Mouse (Mus musculus) c-Kit-negative CD71-positive TER-119-positive erythroid progenitor cells, embryonic 14.5 days (primary cell): ENCODE data around the gene Gm45213.

Experiments
- DNase-seq: peaks from one replicate; pipeline ENCODE4 v3.0.0-alpha.2; 2013; ENCODE audit warnings: low read depth, low spot score

Gene Gm45213

DNA sequence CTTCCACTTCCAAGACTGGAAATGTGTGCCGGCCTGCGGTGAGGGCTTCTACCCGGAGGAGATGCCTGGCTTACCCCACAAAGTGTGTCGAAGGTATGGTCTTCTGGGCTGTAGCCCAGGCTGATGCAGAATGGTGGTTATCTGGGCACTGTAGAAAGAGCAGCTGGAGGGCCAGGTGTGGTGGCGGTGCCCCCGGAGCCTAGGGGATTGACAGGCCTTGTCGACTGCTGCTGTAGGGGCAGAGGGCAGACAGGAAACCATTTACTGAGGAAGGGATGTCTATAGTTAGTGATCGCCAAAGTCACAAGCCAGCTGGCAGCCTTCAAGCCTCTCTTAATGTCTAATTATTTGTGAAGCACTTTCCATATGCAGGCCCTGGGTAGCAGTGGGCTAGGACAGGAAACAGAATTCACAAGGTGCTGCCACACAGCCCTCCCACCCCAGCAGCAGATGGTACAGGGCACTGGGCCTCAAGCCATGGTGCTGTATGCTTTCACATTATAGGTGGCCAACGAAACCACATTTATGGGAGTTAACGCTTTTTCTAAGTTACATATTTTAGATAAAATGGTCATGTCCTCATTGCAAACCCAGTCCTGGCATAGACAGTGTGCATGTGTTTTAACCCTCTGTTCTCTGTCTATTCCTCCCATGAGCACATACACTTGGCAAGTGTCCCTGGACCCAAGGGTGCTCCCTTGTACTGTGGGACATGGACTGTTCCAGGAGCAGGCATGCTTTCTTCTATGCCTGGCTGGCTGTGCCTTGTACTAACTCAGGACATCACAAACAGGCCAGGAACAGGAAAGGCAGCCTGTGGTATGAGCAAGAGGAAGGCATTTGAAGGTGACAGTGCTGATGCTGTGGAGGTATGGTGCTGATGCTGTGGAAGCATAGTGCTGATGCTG lies at the start of gene Gm45213:
Gene Gm45213, plus strand, starts transcription at position 51 of the 908 bp plus-strand sequence.
- no peak for DNase-seq

DNA sequence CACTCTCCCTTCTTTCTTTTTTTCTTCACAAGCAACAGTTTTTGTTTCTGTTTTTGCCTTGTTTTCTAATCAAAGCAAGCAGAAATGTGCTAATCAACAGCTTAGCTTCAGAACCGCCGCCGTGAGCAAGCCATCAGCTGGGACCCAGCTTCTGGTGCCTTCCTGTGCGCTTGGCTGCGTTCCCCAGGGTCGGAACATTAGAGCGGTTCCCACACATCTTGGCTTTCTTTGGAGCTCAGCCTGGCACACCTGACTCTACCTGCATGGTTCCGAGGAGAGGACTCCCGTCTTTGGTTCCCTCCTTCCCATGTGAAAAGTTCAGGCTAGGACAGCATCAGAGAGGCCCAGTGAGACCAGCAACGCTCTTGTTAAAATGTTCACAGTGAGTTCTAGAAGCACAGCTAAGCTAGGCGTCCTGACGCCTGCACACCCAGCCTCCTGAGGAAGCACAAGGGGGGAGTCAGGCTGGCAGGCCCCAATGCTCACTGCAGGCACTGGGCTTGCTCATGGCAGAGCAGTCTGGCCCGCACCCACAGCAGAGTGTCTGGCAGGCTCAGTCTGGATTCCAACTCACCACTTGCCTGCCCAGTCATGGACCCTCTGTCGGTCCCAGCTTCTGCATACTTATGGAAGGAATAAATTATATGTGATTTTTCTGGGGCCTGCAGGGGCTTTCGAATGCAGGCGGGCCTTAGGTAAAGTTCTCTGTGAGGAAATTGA lies 42.2 kb upstream of the Gm45213 start:
- DNase-seq: no peak

DNA sequence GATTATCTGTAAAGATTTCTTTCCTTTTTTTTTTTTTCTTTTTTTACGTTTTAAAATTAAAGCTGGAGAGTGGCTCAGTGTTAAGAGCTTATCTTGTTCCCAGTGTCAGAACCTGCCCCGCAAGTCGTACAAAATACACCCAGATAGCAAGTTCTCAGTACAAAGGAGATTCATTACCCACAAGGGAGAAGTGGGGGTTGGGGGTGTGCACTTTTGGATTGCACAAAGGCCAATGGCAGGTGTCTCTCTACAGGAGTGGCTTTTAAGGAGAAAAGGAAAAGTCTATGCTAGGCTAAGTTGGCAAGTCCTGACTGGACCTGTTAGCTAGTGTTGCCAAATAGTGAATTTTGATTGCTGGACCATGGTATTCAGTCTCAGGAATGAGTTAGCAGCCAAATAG lies 41.6 kb upstream of the Gm45213 start:
- no peak for DNase-seq

DNA sequence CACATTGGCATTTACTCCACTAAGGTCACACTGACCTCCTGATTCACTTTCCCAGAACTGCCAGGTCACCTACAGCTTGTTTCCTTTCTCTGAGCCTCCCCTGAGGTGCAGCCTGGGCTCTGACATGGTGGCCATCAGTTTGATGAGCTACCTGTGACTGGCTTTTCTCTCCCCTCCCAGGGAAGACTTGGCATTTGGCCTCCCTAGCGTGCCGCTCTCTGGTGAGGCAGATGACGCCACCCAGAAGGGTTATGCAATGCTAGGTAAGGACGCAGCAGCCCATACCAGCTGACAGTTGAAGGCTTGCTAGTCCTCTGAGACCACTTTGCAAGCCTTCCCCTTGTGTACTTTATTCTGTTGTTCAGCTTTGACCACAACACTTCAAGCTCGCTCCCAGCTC lies 40.0 kb upstream of the Gm45213 start:
- no peak for DNase-seq

DNA sequence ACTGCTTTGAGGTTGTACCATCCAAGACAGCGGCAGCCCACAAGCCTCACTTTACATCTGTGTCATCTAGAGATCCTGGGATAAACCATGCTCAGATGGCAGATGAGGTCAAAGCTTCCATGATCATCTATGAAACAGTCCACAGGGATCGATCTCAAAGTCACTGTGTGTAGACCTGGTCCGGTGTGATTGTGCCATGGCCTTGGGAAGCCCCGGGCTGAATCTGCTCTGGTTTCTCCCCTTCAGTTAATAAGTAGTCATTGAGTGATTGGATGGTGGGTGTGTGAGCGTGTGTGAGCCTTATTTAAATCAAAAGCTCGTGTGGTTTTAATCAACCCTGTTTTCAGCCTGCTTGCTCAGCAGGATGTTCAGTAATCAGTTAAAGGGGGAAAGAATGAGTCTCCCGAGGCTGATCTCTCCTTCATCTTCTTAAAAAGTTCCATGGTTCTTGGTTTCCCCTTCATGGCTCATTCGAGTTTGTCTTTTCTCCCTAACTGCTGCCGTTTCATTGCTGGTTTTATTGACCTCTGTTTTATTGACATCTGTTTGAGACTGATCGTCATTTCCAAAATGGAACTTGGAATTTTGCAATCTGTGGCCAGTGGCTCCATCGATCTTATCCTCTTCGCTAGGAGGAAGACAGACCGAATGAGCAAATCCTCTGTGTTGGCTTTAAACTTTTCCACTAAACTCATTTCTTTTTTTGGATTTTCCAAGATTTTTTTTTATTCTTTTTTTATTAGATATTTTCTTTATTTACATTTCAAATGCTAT lies 39.4 kb upstream of the Gm45213 start:
- no peak for DNase-seq

DNA sequence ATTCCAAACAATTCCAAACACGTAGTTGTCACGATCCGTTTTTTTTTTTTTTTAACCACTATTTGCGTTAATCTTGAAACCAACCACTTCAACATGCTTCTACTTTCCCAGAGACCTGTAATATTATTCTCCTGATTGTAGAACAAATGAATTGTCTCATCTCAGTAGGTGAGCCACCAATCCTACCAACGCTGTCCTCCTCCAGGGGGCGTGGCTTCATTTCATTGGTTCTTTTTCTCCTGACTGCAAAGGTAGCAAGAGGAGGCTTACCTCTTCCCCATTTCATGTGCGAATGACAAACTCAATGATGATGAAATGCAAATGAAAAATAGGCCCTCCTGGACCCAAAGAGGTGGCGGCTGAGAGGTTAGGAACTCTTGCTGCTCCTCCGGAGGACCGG lies 38.3 kb upstream of the Gm45213 start:
- DNase-seq: no peak

DNA sequence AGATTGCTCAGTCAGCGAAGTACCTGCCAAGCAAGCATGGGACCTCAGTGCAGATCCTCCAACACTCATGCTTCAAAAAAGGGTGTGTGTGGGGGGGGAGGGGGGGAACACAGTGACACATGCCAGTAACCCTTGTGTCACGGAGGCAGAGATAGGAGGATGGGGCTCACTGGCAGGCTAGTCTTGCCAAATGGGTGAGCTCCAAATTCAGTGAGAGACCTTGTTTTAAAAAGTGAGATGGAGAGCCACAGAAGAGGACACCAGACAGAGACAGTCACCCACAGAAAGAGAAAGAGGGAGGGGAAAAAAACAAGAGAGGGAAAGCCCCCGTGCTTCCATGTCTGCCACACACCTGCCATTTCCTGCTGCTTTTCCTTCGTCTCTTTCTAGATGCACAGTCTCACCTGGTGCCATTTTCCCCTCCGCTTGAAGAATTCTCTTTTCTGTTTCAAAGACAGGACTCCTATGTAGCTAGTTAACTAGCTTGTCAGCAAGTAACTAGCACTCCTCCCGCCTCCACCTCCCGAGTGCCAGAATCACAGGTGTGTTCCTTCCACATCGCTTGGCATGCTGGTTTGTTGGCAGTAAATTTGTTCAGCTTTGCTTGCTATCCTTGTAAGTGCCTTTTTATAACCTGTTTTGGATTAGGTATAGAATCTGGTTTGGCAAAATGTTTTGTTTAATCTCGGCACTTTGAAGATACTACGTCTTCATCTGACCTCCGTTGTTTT lies 35.1 kb upstream of the Gm45213 start:
- DNase-seq: no peak

DNA sequence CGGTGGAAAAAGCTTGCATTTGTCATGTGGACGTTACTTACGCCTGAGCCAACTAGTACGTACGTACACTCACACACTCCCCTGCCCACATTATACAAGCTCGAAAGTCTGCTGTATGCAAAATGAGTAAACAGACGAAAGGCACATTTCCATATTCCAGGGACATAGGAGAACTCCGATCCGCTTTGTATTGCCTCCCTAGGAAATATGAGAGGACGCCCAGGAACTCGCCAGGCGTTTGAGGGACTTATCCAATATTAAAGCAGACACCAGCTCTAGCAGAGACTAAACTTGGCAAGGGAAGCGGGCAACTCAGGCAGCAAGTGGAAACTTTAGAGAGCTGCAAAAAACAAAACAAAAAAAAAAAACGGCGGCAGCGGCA lies 34.5 kb upstream of the Gm45213 start:
- no peak for DNase-seq

DNA sequence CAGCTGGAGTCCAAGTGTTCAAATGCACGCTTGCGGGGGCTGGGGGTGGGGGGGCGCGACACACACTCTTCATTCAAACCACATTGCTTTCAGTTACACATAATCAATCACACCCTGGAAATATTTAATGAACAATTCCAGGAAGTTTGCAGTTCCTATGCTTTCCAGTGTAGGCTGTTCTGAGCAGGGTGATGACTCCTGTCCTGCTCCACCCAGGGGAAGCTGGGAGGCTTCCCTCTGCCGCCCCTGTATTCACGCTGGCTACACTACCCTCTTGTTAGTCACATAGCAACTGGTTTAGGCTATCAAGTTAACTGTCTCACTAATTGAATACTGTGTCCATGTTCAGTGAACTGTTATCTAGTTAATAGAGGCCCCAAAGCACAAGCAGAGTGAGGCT lies 32.9 kb upstream of the Gm45213 start:
- DNase-seq: no peak

DNA sequence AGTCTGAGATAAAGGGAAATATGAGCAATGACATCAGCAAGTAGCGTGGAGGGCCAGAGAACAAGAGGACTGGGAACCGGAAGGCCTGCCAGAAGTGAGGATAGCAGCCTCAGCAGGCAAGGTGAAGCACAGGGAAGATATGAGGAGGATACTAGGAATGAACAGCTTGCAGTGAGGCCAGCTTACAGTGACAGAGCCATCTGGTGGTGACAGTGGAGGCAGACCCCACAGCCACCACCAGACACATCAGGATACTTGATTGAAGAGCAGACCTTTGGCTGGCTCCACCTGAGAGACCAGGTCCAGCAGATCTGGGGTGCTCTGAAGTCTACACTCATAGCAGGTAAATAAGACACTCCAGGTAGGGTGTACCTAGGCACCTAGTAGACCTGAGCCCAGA lies 15.7 kb upstream of the Gm45213 start:
- DNase-seq: no peak

DNA sequence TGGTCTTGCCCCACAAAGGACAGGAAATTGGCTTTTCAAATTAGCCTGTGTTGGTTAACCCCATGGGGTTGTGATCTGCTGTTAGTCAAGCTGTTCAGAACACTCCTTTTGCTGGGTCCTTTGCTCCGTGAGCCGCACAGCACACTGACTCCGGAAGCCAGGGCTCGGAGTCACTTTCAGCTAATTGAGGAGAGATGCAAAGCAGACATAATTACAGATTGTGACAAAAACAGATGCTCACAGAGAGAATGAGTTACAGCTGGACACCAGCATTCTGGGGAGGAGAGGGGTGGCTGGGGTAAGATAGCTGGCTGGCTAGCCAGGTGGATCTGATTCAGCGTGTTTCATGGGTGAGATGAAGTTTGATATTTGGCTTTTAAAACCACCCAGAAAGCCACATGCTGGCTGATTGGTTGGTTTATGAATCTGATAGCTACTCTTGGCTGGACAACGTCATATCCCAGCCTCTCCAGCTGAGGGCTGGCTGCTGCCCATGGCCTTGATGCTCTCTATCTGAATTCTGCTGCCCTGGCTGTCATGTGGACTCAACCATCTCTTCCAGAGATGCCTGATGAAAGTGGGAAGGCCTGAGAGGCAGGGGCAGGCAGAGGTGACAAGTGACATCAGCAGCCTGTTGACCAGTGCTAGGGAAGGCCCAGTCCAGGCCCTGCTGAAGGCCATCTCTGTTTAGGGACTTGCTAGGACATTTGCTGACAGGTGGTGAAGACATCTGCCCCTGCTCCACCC lies 14.5 kb upstream of the Gm45213 start:
- no peak for DNase-seq

DNA sequence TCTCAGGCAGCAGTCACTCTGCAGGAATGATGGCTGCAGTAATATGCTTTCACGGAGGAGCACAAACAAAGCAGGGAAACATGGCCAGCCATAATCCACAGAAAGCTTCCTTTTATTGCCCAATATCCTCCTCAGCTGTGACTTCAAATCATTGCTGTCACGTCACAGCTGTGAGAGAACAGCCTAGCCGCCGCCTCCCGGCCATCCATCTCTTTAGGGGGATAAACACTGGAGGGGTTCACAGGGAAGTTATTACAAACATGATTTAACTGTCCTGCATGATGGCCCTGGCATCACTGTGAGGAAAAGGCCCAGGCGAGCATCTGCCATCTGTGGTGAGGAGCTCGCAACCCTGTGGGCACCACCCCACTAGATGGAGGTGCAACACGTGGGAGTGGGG lies 6.6 kb upstream of the Gm45213 start:
- DNase-seq: no peak

DNA sequence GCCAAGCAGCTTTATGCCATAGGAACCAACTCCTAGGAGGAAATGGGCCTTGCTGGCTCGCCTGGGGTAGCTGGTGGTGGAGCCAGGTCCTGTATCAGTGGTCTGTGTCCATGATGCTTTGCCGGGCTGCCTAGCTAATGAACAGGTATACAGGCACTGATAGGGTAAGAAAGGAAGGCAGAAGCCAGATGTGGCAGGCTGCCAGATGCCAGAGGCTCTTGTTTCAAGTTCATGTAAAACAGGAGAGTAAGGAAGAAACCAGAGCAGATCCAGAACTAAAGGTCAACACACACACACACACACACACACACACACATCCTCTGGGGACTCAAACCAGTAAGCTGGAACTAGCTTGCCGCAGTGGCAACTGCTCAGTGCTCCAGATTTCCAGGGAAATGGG lies 5.1 kb upstream of the Gm45213 start:
- no peak for DNase-seq

DNA sequence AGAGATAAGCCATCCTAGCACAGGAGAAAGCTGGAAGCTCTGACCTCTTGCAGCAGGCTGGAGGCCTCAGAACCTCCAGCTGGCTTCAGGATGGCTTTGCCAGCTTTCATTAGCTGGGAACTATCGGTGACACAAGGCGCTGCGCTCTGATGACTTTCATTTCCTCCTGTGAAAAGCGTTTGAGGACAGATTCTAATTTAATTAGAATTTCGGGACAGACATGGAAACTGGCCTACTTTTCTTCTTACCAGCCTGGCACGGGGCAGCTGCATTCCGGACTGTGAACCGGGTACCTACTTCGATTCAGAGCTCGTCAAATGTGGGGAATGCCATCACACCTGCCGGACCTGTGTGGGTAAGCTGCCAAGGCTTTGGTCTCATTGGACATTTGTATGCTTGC lies 4.7 kb upstream of the Gm45213 start:
- DNase-seq: no peak

DNA sequence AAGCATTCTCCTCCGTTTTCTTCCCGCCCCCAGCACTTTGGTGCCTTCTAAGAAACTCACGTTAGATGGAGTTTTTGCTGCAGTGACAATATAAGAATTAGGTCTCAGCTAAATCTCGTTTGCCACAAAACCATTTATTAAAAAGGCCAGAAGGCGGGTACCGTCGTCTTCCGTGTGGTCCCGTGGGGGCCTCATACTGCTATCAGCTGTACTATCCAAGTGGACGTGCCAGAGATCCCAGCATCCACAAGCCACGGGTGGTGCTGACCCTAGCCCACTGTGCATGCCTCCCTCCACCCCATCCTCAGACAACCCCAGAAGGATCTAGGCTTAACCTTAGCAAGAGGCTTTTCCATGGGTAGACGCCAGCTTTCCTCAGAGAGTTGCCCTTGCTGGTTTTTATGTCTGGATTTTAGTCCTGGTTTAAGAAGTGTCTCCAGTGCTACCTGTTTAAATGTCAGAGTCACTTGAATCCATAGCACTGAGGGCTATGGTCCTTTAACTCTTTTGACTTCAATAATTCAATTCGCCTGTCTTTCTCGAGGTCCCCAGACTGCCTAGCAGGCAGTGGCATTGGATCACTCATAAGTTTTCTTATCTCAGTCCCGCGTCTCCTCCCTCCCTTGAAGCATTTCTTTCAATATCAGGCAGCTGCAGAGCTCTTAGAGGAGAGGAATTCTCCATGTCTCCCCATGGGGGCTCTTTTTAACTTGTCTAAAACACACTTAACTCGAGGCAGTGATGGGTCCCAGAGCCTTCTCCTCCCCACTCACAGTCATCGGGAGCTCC lies 3.2 kb upstream of the Gm45213 start:
- DNase-seq: no peak

DNA sequence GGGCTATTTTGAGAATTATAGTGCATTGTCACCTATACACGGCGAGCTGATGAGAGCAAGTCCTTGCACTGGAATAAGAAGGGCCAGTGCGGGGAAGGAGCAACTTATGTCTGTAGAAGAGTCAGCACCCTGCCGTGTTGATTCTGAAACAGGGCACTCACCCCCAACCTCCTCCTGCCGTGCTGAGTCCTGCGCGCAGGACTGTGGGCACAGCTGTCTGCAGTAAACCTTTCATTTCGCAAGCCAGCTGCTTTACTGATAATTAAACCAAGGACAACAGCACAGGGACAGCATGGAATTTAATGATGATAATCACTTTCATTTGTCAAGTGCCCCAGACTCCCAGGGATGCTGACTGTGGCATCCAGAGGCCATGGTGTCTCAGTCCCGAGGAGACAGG lies 1.2 kb downstream of the Gm45213 start:
- no peak for DNase-seq

DNA sequence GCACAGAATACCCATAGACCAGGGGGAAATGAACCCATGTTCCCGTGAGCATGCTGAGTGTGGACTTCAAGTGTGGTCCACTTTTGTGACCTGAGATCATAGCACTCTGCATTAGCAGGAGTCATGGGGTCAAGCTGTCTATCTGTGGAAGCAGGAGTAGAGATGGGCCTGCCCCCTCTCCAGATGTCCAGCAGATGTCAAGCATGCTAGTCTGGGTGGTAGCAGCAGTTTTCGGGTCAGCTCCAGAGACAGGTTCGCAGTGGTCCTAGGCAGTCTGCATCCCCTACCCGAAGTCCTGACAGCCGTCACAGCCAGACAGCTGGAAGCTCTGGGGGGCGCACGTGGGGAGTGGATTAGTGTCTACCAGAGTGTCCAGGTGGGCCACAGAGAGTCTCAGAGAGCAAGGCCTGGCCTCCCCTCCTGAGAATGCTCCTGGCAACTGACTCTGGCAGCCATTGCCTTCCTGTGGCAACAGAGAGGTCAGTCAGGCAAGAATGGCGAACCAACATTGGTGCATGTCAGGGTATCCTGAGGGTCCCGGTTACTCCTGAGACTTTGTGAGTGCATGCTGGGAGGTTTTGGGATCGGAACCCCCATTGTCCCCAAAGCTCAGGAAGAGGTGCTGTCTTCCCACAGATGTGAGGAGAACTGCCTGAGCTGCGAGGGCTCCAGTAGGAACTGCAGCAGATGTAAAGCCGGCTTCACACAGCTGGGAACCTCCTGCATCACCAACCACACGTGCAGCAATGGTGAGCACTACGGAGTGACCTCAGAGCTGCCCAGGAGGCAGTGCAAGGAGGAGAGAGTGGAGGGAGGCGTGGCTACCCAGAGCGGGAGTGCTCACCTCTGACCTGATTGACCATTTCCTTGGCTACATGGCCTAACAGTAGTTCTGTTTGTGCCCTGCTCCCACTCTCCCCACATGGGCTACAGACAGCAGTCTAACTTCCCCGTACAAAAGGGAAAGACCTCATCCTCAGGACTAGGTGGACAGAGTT lies 3.8 kb downstream of the Gm45213 start:
- DNase-seq: no peak

DNA sequence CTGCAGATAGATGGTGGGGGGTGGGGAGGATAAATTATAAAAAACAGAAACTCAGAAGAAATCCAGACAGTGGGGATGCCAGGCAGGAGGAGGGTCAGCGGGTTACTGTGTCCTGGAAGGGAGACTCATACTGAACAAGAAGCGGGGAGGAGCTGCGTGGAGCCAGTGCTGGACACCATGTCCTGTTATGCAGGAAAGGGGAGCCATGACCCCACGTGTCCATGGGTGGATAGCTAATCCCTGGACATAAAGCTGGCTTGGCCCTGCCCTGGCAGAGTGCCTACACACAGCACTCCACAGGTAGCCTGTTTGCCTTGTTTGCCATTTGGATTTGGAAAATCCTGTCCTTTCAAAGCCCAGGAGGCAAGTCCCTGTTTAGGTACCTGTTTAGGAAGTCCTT lies 4.6 kb downstream of the Gm45213 start:
- DNase-seq: no peak
